In genomic region chr16:13409530-13410163, GRCm38 (mm10) we compare ENCODE assay signal across 8 mouse cellular contexts.
A peak's percentile ranks its signal among the peaks of the same experiment; 100 is the strongest.
DNase-seq lines count a peak whose midpoint lies in the region; ATAC-seq and TF ChIP-seq lines count a peak whose summit lies in the region.

No protein-coding gene starts in this region.

- peak; percentile 89 for DNase-seq in midbrain, embryonic 11.5 days (ENCODE audit: low spot score, missing footprints)
- DNase-seq in midbrain, embryonic 10.5 days (ENCODE audit: low spot score): no peak
- DNase-seq in Patski (ENCODE audit: low read depth, low spot score): no peak
- peak; percentile 68 to 80 for DNase-seq in cerebellum, postnatal 14 days
- no peak for DNase-seq in liver, embryonic 11.5 days (ENCODE audit: low spot score)
- peak; percentile 49 for DNase-seq in retina, adult 2 months (ENCODE audit: low read depth, low spot score)
- no peak for DNase-seq in gastrocnemius, adult 8-10 months (ENCODE audit: low spot score in 2 of 2)

- peak; percentile 57 for TF ChIP-seq CTCF in Patski (IDR thresholded peaks at IDR 0.05)

- no peaks in the 10 kb centered on the region for H3K4me1 ChIP-seq in midbrain, embryonic 11.5 days (ENCODE audit: control insufficient read depth, insufficient read depth, low read length)
- no peaks in the 10 kb centered on the region for H3K4me1 ChIP-seq in midbrain, embryonic 10.5 days
- no peaks in the 10 kb centered on the region for H3K4me1 ChIP-seq in hindbrain, embryonic 15.5 days (replicated peaks)
- no peaks in the 10 kb centered on the region for H3K4me1 ChIP-seq in liver, embryonic 11.5 days (replicated peaks; ENCODE audit: control insufficient read depth, insufficient read depth, low read length)

- H3K27me3 ChIP-seq in midbrain, embryonic 11.5 days (ENCODE audit: control insufficient read depth, insufficient read depth, low read length): no peaks in the 10 kb centered on the region
- no peaks in the 10 kb centered on the region for H3K27me3 ChIP-seq in midbrain, embryonic 10.5 days (ENCODE audit: low read depth, poor library complexity, severe bottlenecking)
- no peaks in the 10 kb centered on the region for H3K27me3 ChIP-seq in Patski
- no peaks in the 10 kb centered on the region for H3K27me3 ChIP-seq in hindbrain, embryonic 15.5 days
- no peaks in the 10 kb centered on the region for H3K27me3 ChIP-seq in liver, embryonic 11.5 days (replicated peaks; ENCODE audit: control insufficient read depth, insufficient read depth, low read length)

- no peaks in the 10 kb centered on the region; the same call in 1 of the 2 replicates for H3K9me3 ChIP-seq in midbrain, embryonic 11.5 days (ENCODE audit: control insufficient read depth, low read length)
- peaks cover 11% of the 10 kb centered on the region; the same call in 1 of the 2 replicates for H3K9me3 ChIP-seq in midbrain, embryonic 10.5 days (replicated peaks)
- no peaks in the 10 kb centered on the region for H3K9me3 ChIP-seq in hindbrain, embryonic 15.5 days
- H3K9me3 ChIP-seq in liver, embryonic 11.5 days (ENCODE audit: control insufficient read depth, low read length): no peaks in the 10 kb centered on the region

- POLR2A ChIA-PET in Patski (lab: Charles Lee): interaction anchor here (0.6 kb wide), 1 partner anchor 26 kb away, joined by 3 read pairs; no protein-coding TSS in a partner anchor

- peak; percentile 58; the same call in 1 of the 2 replicates for ATAC-seq in midbrain, embryonic 11.5 days (ENCODE audit: low FRiP score)
- ATAC-seq in Patski: no peak
- ATAC-seq in hindbrain, embryonic 15.5 days (ENCODE audit: low FRiP score, low read depth): peak; percentile 84
- peak; percentile 71; the same call in 1 of the 2 replicates for ATAC-seq in liver, embryonic 11.5 days (replicated peaks; ENCODE audit: low FRiP score)

- no peak overlapping the region for H3K4me2 ChIP-seq in midbrain, embryonic 11.5 days
- no peak overlapping the region for H3K4me2 ChIP-seq in hindbrain, embryonic 15.5 days
- no peak overlapping the region for H3K4me2 ChIP-seq in liver, embryonic 11.5 days

- peaks cover 8% of the 10 kb centered on the region; the same call in 1 of the 2 replicates for H3K36me3 ChIP-seq in midbrain, embryonic 11.5 days (ENCODE audit: control insufficient read depth, insufficient read depth, low read length)
- H3K36me3 ChIP-seq in midbrain, embryonic 10.5 days: peaks cover 80% of the 10 kb centered on the region
- H3K36me3 ChIP-seq in hindbrain, embryonic 15.5 days: peaks cover 44% of the 10 kb centered on the region
- H3K36me3 ChIP-seq in liver, embryonic 11.5 days (ENCODE audit: control insufficient read depth, insufficient read depth, low read length): peaks cover 24% of the 10 kb centered on the region; the same call in 1 of the 2 replicates

- 75% methylated on average over 4 of the region's 4 CpGs for WGBS in midbrain, embryonic 11.5 days
- WGBS in midbrain, embryonic 10.5 days: 79% methylated on average over 4 of the region's 4 CpGs
- WGBS in hindbrain, embryonic 15.5 days: 73% methylated on average over 4 of the region's 4 CpGs
- WGBS in liver, embryonic 11.5 days: 76% methylated on average over 4 of the region's 4 CpGs

- H3K4me3 ChIP-seq in midbrain, embryonic 11.5 days (ENCODE audit: low read depth, low read length): no peak overlapping the region
- H3K4me3 ChIP-seq in midbrain, embryonic 10.5 days: no peak overlapping the region
- no peak overlapping the region for H3K4me3 ChIP-seq in hindbrain, embryonic 15.5 days
- no peak overlapping the region for H3K4me3 ChIP-seq in liver, embryonic 11.5 days (ENCODE audit: low read depth, low read length)

- no peak overlapping the region for H3K27ac ChIP-seq in midbrain, embryonic 11.5 days (ENCODE audit: low read depth, low read length)
- no peak overlapping the region for H3K27ac ChIP-seq in midbrain, embryonic 10.5 days (replicated peaks)
- H3K27ac ChIP-seq in hindbrain, embryonic 15.5 days (replicated peaks): no peak overlapping the region
- no peak overlapping the region for H3K27ac ChIP-seq in liver, embryonic 11.5 days (ENCODE audit: low read depth, low read length)

- CTCF ChIA-PET in Patski (lab: Charles Lee): interaction anchor here (0.8 to 2.2 kb wide), 5 partner anchors 13 to 251 kb away, joined by 3 to 10 read pairs (median 6); no protein-coding TSS in a partner anchor

- H3K9ac ChIP-seq in midbrain, embryonic 11.5 days (ENCODE audit: low read length): no peak overlapping the region
- H3K9ac ChIP-seq in hindbrain, embryonic 15.5 days: no peak overlapping the region
- no peak overlapping the region for H3K9ac ChIP-seq in liver, embryonic 11.5 days (ENCODE audit: low read depth, low read length)

- in situ Hi-C loops in Patski (cut with MboI; ENCODE audit: low pct_unique_long_range_greater_than_20kb): loop anchor here (5.0 kb wide), 1 partner anchor 252 kb away; no protein-coding TSS in a partner anchor

Comparison
In these comparisons a context has a peak if more than half of its experiments do, and no peak if none do; other contexts are left out.
1. DNase-seq: peak in midbrain, embryonic 11.5 days (single experiment), cerebellum, postnatal 14 days (2 of 2) and retina, adult 2 months (single experiment); none in midbrain, embryonic 10.5 days (single experiment), Patski (single experiment), liver, embryonic 11.5 days (single experiment) and gastrocnemius, adult 8-10 months (0 of 2).